Comparison of ENCODE assay signal across 8 mouse cellular contexts in genomic region chr6:13838677-13839344, GRCm38 (mm10). TPM values are rescaled to one million over a fixed set of nuclear protein-coding genes. Genes with fewer than 3 reads are reported as not detected.
DNase-seq lines count a peak whose midpoint lies in the region; ATAC-seq lines count a peak whose summit lies in the region.

No protein-coding gene starts in this region.

- peak; percentile 26 for DNase-seq in WW6 (ENCODE audit: low read depth, low spot score)
- peak; percentile 70 for DNase-seq in gastrocnemius, postnatal 14 days
- peak; percentile 90 for DNase-seq in intestine, embryonic 14.5 days (ENCODE audit: low spot score)
- DNase-seq in left cerebral cortex, adult 9 months (ENCODE audit: low spot score in 2 of 2): peak; percentile 73 to 75
- DNase-seq in right cerebral cortex, adult 18-20 months: peak; percentile 90
- peak; percentile 63 for DNase-seq in urinary bladder, postnatal 14 days (ENCODE audit: low spot score)

- H3K4me2 ChIP-seq in intestine, embryonic 14.5 days (ENCODE audit: low read length): peak overlapping the region; percentile 71

- H3K9ac ChIP-seq in intestine, embryonic 14.5 days (ENCODE audit: low read length): peak overlapping the region; percentile 82

- no peaks in the 10 kb centered on the region for H3K4me1 ChIP-seq in intestine, embryonic 14.5 days (replicated peaks; ENCODE audit: control insufficient read depth, insufficient read depth, low read length)

- H3K27me3 ChIP-seq in intestine, embryonic 14.5 days (replicated peaks; ENCODE audit: control insufficient read depth, insufficient read depth, low read length): no peaks in the 10 kb centered on the region

- 1% methylated on average over 41 of the region's 41 CpGs for WGBS in intestine, embryonic 14.5 days

- no peaks in the 10 kb centered on the region for H3K36me3 ChIP-seq in intestine, embryonic 14.5 days (ENCODE audit: control insufficient read depth, insufficient read depth, low read length)

- intact Hi-C loops in gastrocnemius, postnatal 14 days (cut with DNase I; ENCODE audit: low total_unique reads): no loop called here

- peak overlapping the region; percentile 59 for H3K4me3 ChIP-seq in intestine, embryonic 14.5 days (ENCODE audit: low read depth, low read length)

- no peaks in the 10 kb centered on the region for H3K9me3 ChIP-seq in intestine, embryonic 14.5 days (ENCODE audit: control insufficient read depth, low read length)

- peak overlapping the region; percentile 86 for H3K27ac ChIP-seq in intestine, embryonic 14.5 days (ENCODE audit: low read depth)

- peak; percentile 73 for ATAC-seq in common myeloid progenitor, adult 5-6 weeks (replicated peaks; ENCODE audit: low read depth, poor library complexity, severe bottlenecking)
- ATAC-seq in intestine, embryonic 14.5 days (replicated peaks; ENCODE audit: low FRiP score, low TSS enrichment, low read depth): peak; percentile 90
- ATAC-seq in megakaryocyte, adult 5-6 weeks (ENCODE audit: poor library complexity, severe bottlenecking): peak; percentile 66

RNA-seq across cellular contexts. Expression of gene Gpr85, which starts 0.9 kb away (rescaled TPM):
- total RNA-seq in common myeloid progenitor, adult 5-6 weeks (2017): 0.05 TPM in 1 of 2 replicates, not detected in the other
- total RNA-seq in gastrocnemius, postnatal 14 days (2021): under 1 TPM; 0.40 to 0.82 TPM
- polyA plus RNA-seq in intestine, embryonic 14.5 days (2014; fragmentation: Nextera tagmentation; extraction: Ambion mirVana): 6.6 and 7.3 TPM in 2 replicates
- total RNA-seq in megakaryocyte, adult 5-6 weeks (2015): 0.18 and 0.27 TPM in 2 replicates
- total RNA-seq in megakaryocyte, adult 5-6 weeks (2017): 0.28 TPM in 1 of 2 replicates, not detected in the other

RNA-seq across cellular contexts. Expression of gene 2610001J05Rik, which starts 32.5 kb away (rescaled TPM):
- 64.0 and 67.7 TPM in 2 replicates for total RNA-seq in common myeloid progenitor, adult 5-6 weeks (2017)
- total RNA-seq in gastrocnemius, postnatal 14 days (2021): 10 to 100 TPM; 25.0 to 26.1 TPM
- 85.4 and 85.8 TPM in 2 replicates for polyA plus RNA-seq in intestine, embryonic 14.5 days (2014; fragmentation: Nextera tagmentation; extraction: Ambion mirVana)
- total RNA-seq in megakaryocyte, adult 5-6 weeks (2015): 36.8 and 42.5 TPM in 2 replicates
- 47.4 and 51.7 TPM in 2 replicates for total RNA-seq in megakaryocyte, adult 5-6 weeks (2017)

Comparison
In these comparisons a context has a peak if more than half of its experiments do, and no peak if none do; other contexts are left out.
1. Peak in every context shown above with its lines: DNase-seq, ATAC-seq, H3K4me3 ChIP-seq and H3K27ac ChIP-seq.
2. DNase-seq: peak in every context shown above with its lines; median percentile 90 in intestine, embryonic 14.5 days; 90 in right cerebral cortex, adult 18-20 months; 74 in left cerebral cortex, adult 9 months; 70 in gastrocnemius, postnatal 14 days; 63 in urinary bladder, postnatal 14 days; 26 in WW6.